Mouse (Mus musculus): ENCODE results near the gene Dbndd2. TPM values are rescaled to one million over a fixed set of nuclear protein-coding genes. Genes with fewer than 3 reads are reported as not detected.

The Dbndd2 gene
- polyA plus RNA-seq, 1 experiment from 2014 or later, result 17.9 TPM

DNA sequence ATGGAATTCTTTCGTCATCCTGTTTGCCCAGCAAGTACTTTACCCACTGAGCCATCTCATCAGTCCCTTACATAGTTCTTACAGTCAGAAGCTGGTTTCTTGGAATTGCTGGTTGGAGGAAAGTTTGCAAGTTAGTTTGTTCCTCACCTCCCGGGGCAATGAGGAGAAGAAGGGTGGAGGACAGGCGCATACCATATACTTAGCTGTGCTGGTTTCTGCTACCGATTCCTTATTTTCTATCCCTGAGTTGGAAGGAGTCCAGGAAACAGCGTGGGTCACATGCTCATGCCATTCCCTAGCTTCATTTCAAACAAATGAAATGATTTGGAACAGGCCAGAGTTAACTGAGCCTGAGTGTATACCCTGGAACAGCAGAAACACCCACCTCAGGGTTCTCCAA, 37.0 kb upstream of the Dbndd2 start:
- no peaks in the 10 kb centered on the region for H3K27me3 ChIP-seq (ENCODE audit: control insufficient read depth, insufficient read depth, low read length)
- no peak overlapping the region for H3K4me2 ChIP-seq (replicated peaks; ENCODE audit: low read depth, low read length)
- H3K4me1 ChIP-seq (ENCODE audit: control insufficient read depth, insufficient read depth, low read length), result no peaks in the 10 kb centered on the region; the same call in 1 of the 2 replicates
- WGBS, result 63% methylated on average over 5 of the region's 5 CpGs
- H3K4me3 ChIP-seq (ENCODE audit: low read depth, low read length), result no peak overlapping the region
- H3K9me3 ChIP-seq (ENCODE audit: control insufficient read depth, low read depth, low read length), result no peaks in the 10 kb centered on the region
- H3K27ac ChIP-seq (ENCODE audit: low read length), result no peak overlapping the region
- ATAC-seq (ENCODE audit: insufficient number of reproducible peaks, insufficient read depth, low FRiP score, low read depth), result no peak
- no peaks in the 10 kb centered on the region for H3K36me3 ChIP-seq (ENCODE audit: control insufficient read depth, insufficient read depth, low read length)
- no peak overlapping the region for H3K9ac ChIP-seq (replicated peaks; ENCODE audit: low read depth, low read length)

DNA sequence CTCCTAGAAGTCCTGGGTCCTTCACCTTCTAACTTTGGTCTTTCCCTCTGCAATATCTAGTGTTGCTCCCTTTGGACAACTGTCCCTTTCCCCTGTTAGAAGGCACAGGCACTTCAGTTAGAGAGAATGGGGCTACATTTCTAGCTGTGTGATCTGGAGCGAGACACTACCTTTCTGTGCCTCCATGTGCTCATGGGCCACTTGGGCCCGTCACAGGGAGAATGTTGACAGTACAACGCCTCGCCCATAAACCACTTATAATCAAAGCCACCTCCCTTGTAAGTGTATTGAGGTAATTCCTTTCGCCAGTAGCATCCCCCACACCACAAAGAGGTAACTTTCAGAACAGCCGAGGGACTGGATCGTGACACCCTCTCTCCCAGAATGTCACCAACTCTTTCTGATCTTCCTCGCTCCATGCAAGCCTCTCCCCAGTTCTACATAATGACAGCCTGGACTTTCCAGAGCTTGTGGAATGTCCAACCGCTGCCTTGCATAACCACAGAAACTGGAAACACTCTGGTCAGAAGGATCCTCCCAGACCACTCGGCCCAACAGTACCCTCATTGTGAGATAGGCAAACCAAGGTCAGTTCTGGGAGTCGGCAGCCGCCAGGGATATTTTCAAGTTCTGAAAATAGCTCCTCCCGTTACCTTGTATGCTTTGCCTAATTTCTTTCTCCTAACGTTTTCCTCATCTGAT, 36.4 kb upstream of the Dbndd2 start:
- Histone ChIP-seq H3K9me3 (ENCODE audit: control insufficient read depth, low read depth, low read length) (no peaks in the 10 kb centered on the region), H3K9ac (replicated peaks; ENCODE audit: low read depth, low read length) (no peak overlapping the region), H3K27ac (ENCODE audit: low read length) (no peak overlapping the region), H3K4me2 (replicated peaks; ENCODE audit: low read depth, low read length) (no peak overlapping the region), H3K27me3 (ENCODE audit: control insufficient read depth, insufficient read depth, low read length) (no peaks in the 10 kb centered on the region), H3K4me3 (ENCODE audit: low read depth, low read length) (no peak overlapping the region), H3K4me1 (ENCODE audit: control insufficient read depth, insufficient read depth, low read length) (no peaks in the 10 kb centered on the region), H3K36me3 (ENCODE audit: control insufficient read depth, insufficient read depth, low read length) (no peaks in the 10 kb centered on the region)
- ATAC-seq (ENCODE audit: insufficient number of reproducible peaks, insufficient read depth, low FRiP score, low read depth), result no peak
- WGBS, result 72% methylated on average over 14 of the region's 14 CpGs

DNA sequence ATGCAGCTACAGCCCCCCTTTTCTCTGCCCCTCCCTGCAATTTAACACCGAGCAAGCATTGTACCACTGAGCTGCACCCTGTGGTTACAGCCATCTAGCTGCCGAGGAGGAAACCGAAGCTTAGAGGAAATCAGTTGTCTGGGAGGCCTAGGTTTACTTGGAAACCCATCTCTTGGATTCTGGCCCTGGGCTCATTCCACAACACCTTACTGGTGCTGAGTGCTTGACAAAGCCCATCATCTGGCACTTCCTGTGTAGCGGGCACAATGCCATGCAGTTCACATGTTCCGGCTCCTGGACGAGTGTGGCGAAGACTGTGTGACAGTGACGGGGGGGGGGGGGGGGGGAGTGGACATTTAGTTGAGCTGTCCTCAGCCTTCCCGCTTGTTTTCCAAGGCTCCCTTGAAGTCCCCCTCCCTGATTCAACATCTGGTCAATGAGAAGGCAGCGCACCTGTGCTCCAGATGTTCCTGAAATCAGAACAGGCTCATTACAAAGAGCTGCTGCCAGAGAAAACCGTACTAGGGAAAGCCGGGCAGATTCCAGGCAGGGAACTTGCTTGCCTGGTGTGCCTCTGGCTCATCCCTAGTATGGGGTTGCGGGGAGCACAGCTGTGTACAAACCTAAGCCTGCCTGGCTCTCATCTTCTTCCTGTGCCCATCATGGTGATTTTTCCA, 33.8 kb upstream of the Dbndd2 start:
- H3K9me3 ChIP-seq (ENCODE audit: control insufficient read depth, low read depth, low read length), result no peaks in the 10 kb centered on the region
- no peak overlapping the region for H3K9ac ChIP-seq (replicated peaks; ENCODE audit: low read depth, low read length)
- no peaks in the 10 kb centered on the region for H3K27me3 ChIP-seq (ENCODE audit: control insufficient read depth, insufficient read depth, low read length)
- no peak overlapping the region for H3K4me2 ChIP-seq (replicated peaks; ENCODE audit: low read depth, low read length)
- H3K4me3 ChIP-seq (ENCODE audit: low read depth, low read length), result no peak overlapping the region
- H3K27ac ChIP-seq (ENCODE audit: low read length), result no peak overlapping the region
- peaks cover 21% of the 10 kb centered on the region for H3K4me1 ChIP-seq (ENCODE audit: control insufficient read depth, insufficient read depth, low read length)
- WGBS, result 50% methylated on average over 13 of the region's 13 CpGs
- no peak for ATAC-seq (ENCODE audit: insufficient number of reproducible peaks, insufficient read depth, low FRiP score, low read depth)
- H3K36me3 ChIP-seq (ENCODE audit: control insufficient read depth, insufficient read depth, low read length), result no peaks in the 10 kb centered on the region

DNA sequence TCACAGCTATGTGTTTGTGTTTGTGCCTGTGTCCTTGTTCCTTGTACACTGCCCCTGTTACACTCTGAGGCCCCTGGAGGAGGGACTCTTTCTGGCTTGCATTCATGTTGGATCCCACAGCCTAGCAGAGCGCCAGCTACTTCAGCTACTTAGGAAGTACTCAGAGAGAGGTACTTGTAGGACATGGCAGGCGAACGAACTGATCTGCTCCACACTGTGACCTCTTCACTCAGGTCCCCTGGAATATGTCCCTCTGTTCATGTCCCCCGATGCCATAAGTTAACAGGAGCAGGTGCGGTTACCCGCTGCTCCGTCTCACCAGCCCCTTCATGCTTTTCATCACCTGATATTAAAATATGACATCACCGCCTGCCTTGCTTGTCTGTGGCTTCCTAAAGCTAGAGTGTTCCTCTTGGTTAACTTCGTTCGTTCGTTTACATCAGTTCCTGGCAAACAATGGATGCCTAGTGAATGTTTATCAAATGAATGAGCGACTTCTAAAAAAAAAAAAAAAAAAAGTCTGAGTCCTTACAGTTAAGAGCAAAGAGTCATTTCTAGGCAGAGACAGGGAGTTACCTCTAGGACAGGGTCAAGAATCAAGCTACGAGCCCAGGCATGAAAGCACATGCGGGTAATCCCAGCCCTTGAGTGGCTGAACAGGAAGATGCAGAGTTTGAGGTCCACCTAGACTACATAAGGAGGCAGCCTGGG, 32.7 kb upstream of the Dbndd2 start:
- no peak overlapping the region for H3K9ac ChIP-seq (replicated peaks; ENCODE audit: low read depth, low read length)
- H3K27ac ChIP-seq (ENCODE audit: low read length), result no peak overlapping the region
- H3K36me3 ChIP-seq (ENCODE audit: control insufficient read depth, insufficient read depth, low read length), result no peaks in the 10 kb centered on the region
- H3K4me1 ChIP-seq (ENCODE audit: control insufficient read depth, insufficient read depth, low read length), result peaks cover 21% of the 10 kb centered on the region
- no peak overlapping the region for H3K4me3 ChIP-seq (ENCODE audit: low read depth, low read length)
- ATAC-seq (ENCODE audit: insufficient number of reproducible peaks, insufficient read depth, low FRiP score, low read depth), result no peak
- H3K9me3 ChIP-seq (ENCODE audit: control insufficient read depth, low read depth, low read length), result no peaks in the 10 kb centered on the region
- 69% methylated on average over 14 of the region's 14 CpGs for whole genome bisulfite sequencing
- no peaks in the 10 kb centered on the region for H3K27me3 ChIP-seq (ENCODE audit: control insufficient read depth, insufficient read depth, low read length)
- H3K4me2 ChIP-seq (replicated peaks; ENCODE audit: low read depth, low read length), result no peak overlapping the region

DNA sequence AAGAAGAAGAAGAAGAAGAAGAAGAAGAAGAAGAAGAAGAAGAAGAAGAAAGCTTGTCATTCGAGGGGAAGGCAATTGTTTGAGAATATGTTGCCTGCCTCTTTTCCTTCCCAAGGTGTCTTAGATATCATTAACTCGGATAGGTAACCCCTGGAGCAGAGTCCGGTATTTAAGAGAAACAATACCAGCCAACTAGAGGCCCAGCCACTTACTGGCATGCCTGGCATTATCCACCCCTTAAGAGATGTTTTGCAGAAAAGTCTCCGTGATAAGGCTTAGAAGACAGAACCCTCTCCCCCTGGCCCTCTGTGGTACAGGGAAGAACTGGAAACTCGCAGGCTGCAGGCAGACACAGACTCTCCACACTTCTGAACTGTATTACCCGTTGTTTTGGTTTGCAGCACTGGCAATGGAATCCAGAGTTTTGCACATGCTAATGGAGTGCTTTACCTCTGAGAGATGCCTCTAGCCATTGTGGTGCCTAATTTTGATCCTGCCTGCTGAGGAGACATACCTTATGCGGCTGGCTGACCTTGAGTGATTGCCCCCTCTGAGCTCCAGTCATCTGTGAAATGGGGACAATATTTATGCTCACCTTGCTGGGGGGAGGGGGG, 31.9 kb upstream of the Dbndd2 start:
- Histone ChIP-seq H3K4me3 (ENCODE audit: low read depth, low read length) (no peak overlapping the region), H3K27me3 (ENCODE audit: control insufficient read depth, insufficient read depth, low read length) (no peaks in the 10 kb centered on the region), H3K4me1 (ENCODE audit: control insufficient read depth, insufficient read depth, low read length) (peaks cover 21% of the 10 kb centered on the region), H3K9me3 (ENCODE audit: control insufficient read depth, low read depth, low read length) (no peaks in the 10 kb centered on the region), H3K4me2 (replicated peaks; ENCODE audit: low read depth, low read length) (no peak overlapping the region), H3K27ac (ENCODE audit: low read length) (no peak overlapping the region), H3K36me3 (ENCODE audit: control insufficient read depth, insufficient read depth, low read length) (no peaks in the 10 kb centered on the region), H3K9ac (replicated peaks; ENCODE audit: low read depth, low read length) (no peak overlapping the region)
- WGBS, result 69% methylated on average over 7 of the region's 7 CpGs
- no peak for ATAC-seq (ENCODE audit: insufficient number of reproducible peaks, insufficient read depth, low FRiP score, low read depth)

DNA sequence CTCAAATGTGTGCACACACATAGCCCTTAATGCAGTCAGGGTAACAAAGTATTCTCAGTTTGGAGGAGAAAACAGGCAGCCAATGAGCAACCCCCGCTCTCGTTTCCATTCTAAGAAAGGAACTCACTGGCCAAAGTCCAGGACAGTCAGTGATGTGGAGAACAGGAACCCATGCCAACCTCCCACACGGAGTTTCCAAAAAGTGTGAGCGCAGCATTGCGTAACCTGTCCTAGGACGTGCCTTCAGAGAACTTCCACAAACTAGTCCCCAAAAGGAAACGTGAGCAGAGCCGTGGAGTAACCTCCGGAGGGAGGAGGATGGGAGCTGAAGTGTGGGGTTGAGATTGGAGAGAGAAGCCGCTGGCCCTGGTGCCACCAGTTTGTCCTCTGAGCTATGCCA, 31.1 kb upstream of the Dbndd2 start:
- no peaks in the 10 kb centered on the region for H3K9me3 ChIP-seq (ENCODE audit: control insufficient read depth, low read depth, low read length)
- H3K36me3 ChIP-seq (ENCODE audit: control insufficient read depth, insufficient read depth, low read length), result no peaks in the 10 kb centered on the region
- no peaks in the 10 kb centered on the region for H3K27me3 ChIP-seq (ENCODE audit: control insufficient read depth, insufficient read depth, low read length)
- 69% methylated on average over 10 of the region's 10 CpGs for WGBS
- no peak; the same call in 1 of the 2 replicates for ATAC-seq (ENCODE audit: insufficient number of reproducible peaks, insufficient read depth, low FRiP score, low read depth)
- H3K27ac ChIP-seq (ENCODE audit: low read length), result peak overlapping the region; percentile 2; the same call in 1 of the 2 replicates
- H3K9ac ChIP-seq (replicated peaks; ENCODE audit: low read depth, low read length), result no peak overlapping the region
- H3K4me3 ChIP-seq (ENCODE audit: low read depth, low read length), result no peak overlapping the region
- H3K4me2 ChIP-seq (replicated peaks; ENCODE audit: low read depth, low read length), result no peak overlapping the region
- H3K4me1 ChIP-seq (ENCODE audit: control insufficient read depth, insufficient read depth, low read length), result peaks cover 21% of the 10 kb centered on the region

DNA sequence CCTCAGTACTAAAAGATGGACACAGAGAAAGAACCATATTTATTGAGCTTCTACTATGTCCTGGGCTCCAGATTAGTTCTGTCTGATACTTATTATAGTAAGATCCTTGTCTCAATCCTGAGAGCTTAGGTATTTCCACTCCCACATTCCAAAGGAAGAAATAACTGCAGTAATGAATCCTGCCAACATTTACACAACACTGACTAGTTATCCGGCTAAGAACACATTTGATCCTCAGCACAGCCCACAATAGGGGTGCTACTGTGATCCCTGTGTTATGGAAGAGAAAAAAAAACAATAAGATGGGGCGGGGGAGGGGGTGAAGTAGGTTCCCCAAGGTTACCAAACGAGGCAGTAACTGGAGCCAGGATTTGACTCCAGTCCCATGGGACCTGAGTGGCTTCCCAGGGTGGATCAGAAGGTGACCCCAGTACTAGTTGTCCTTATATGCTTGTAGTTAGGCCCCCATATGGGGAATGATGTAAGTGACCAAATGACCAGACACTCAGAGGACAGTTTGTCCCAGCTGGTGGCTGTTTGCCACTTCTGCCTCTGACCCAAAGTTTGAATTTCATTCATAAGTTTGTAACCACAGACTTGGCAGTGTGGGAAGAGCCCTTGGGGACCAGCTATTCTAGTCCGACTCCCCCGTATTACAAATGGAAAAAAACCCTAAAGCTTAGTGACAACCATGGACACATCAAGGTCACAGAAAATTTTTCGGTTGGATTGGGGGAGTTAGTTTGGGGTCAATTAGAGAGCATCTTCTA, 30.3 kb upstream of the Dbndd2 start:
- Histone ChIP-seq H3K4me3 (ENCODE audit: low read depth, low read length) (no peak overlapping the region), H3K27me3 (ENCODE audit: control insufficient read depth, insufficient read depth, low read length) (no peaks in the 10 kb centered on the region), H3K4me1 (ENCODE audit: control insufficient read depth, insufficient read depth, low read length) (peaks cover 21% of the 10 kb centered on the region), H3K4me2 (replicated peaks; ENCODE audit: low read depth, low read length) (no peak overlapping the region), H3K9ac (replicated peaks; ENCODE audit: low read depth, low read length) (no peak overlapping the region), H3K27ac (ENCODE audit: low read length) (peak overlapping the region; percentile 2; the same call in 1 of the 2 replicates), H3K9me3 (ENCODE audit: control insufficient read depth, low read depth, low read length) (no peaks in the 10 kb centered on the region), H3K36me3 (ENCODE audit: control insufficient read depth, insufficient read depth, low read length) (no peaks in the 10 kb centered on the region)
- no peak for ATAC-seq (ENCODE audit: insufficient number of reproducible peaks, insufficient read depth, low FRiP score, low read depth)
- 67% methylated on average over 6 of the region's 6 CpGs for WGBS

DNA sequence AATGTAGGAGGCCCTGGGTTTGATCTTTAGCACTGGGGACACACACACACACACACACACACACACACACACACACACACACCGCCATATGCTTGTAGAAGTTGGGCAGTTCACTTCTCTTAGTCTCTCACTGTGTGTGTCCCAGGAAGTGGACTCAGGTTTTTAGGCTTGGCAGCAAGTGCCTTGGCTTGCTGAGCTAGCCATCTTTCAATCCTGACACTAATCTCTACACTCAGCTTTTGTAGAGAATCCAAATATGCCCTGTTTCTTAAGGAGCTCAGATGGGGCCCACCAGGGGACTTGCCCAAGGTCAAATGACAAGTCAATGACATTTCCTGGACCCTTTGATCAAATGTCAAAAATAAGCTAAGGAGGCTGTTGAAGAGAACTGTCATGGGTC, 29.5 kb upstream of the Dbndd2 start:
- peak overlapping the region; percentile 18; the same call in 1 of the 2 replicates for H3K9ac ChIP-seq (replicated peaks; ENCODE audit: low read depth, low read length)
- ATAC-seq (ENCODE audit: insufficient number of reproducible peaks, insufficient read depth, low FRiP score, low read depth), result no peak
- H3K4me1 ChIP-seq (ENCODE audit: control insufficient read depth, insufficient read depth, low read length), result peaks cover 21% of the 10 kb centered on the region

More for the DNA sequence above, 29.5 kb upstream of the Dbndd2 start:
- H3K27ac ChIP-seq (ENCODE audit: low read length), result peak overlapping the region; percentile 63
- H3K4me3 ChIP-seq (ENCODE audit: low read depth, low read length), result no peak overlapping the region
- H3K27me3 ChIP-seq (ENCODE audit: control insufficient read depth, insufficient read depth, low read length), result no peaks in the 10 kb centered on the region
- H3K9me3 ChIP-seq (ENCODE audit: control insufficient read depth, low read depth, low read length), result no peaks in the 10 kb centered on the region
- H3K36me3 ChIP-seq (ENCODE audit: control insufficient read depth, insufficient read depth, low read length), result no peaks in the 10 kb centered on the region
- 71% methylated on average over 1 of the region's 1 CpGs for WGBS
- peak overlapping the region; percentile 31; the same call in 1 of the 2 replicates for H3K4me2 ChIP-seq (replicated peaks; ENCODE audit: low read depth, low read length)
